Mouse (Mus musculus) forelimb bud, embryonic 11.5 days (tissue): ENCODE data around the gene Hdac9.

ENCODE experiments used
- DNase-seq: peaks from one replicate; pipeline ENCODE4 v3.0.0-alpha.2; 2012; ENCODE audit warnings: low read depth, low spot score

The Hdac9 gene

DNA sequence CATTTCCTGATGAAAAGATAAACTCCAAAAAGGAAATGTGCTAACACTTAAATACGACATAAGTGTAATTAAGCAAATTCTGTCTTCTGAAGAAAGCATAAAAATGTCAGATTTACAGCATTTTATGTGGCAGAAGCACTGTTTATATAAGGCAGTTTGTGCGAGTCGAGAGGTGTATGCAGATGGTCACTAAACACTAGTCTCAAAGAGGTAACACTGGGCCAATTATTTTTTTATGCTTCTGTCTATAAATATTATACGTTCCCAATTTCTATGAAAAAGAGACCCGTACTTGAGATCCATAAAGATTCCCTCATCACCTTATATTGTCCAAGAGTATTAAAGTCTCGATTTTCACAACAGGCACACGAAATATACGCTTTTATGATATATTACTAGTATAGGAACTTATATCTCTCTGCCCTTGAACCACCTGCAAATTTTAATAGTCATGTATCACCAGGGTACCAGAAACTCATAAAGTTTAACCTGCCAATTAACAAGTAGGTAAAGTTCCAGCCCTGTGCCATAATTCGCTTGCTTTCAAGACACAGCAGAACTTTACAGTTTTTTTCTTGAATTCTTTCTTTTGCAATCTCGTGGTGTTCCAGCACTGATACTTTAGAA is 322.6 kb downstream of the Hdac9 start:
- peak; percentile 54 for DNase-seq

DNA sequence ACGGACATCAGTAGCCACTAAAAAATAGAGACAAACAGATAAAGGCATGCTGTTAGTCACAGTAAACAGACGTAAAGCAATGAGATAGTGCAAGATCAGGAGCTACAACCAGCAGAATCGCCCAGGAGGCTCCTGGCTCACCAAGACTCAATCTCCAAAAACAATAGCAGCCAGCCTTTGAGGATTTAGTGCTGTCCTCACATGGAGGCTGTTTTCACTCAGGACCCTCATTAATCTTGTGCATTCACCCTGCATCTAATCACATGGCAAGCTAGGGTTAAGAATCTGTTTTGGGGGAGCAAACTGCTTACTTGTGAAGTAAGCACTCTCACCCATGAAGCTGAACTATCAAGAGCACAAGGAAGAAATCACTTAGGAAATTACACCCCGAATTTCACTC is 329.7 kb downstream of the Hdac9 start:
- DNase-seq = no peak

DNA sequence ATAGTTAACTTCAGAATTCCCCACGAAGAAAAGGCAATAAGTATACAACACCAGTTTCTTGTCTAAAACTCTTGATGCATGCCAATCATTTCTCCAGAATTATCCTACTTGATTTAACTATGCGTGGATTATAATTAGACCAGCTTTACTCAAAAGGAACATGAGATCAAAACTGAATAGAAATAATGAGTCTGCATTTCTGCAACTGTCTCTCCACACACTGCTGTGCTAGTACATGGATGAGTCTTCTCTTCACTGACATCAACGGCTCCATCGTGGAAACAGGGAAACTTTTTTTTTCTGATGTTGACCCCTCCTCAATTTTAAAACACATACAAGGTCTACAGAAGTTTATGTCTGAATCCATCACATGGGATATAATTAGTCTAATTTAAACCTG is 334.4 kb downstream of the Hdac9 start:
- DNase-seq = no peak

DNA sequence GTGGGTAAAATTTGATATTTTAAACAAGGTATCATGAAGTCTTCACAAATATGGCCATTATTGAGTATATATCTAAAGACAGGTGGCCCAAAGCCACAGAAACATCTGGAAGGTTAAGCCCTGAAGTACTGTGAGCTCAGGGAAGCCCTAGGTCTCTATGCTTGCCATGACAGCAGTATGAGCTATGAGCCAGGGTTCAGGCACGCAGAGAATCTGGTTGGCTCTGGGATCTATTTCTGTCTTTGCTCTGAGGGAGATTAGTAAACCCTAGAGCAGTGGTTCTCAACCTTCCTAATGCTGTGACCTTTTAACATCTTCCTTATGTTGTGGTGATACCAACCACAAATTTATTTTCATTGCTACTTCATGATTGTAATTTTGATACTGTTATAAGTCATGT is 337.7 kb downstream of the Hdac9 start:
- DNase-seq = no peak

DNA sequence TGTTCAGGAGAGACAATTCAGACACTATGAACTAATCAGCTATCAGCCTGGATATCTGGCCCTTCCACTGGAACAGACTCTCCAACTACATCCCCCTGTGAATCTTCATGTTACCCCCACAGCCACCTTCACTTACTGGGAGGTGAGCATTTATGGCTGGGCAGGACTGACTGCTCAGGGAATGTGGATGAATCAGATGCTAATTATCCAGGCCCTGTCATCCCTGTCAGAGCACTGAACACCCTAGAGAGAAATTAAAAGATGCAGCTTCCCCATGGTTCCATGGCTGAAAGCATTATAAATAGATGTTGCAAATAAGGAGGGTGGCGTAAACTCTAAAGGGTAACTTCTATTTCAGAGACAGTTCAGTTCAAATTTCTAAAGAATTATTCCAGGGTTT is 345.8 kb downstream of the Hdac9 start:
- DNase-seq = no peak

DNA sequence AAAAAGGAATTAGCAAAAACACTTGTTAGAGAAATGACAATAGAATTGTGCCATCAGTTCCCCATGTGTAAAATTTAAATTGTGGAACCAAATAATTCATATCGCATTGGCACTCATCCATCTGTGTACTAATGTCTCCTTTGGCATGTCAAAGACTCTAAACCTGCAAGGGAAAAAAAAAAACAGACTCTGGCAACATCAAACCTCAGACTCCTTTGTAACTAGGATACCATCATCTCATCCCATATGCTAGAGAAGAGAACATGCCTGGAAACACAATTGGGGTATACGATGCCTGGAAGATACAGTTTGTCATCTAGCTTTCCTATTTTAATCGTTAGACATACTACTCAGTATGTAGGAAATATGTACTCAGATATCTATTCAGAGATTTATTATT is 347.4 kb downstream of the Hdac9 start:
- DNase-seq = no peak

DNA sequence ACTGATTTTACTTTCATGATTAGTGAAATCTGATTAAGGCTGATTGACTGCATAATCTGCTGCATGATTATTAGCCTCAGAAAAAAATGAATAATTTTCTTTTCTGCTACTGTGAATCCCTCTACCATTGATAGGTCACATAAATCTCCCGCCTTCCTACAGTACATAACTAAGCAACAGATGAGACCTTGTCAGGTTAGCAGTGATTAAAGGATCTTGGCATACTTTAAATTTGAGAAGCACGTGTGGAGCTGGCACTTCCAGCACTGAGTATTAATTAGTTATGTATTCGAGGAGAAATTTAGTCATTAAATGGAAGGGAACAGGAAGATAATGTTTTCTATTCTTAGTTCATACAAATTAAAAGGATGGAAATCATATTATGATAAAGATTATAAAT is 347.8 kb downstream of the Hdac9 start:
- DNase-seq = no peak

DNA sequence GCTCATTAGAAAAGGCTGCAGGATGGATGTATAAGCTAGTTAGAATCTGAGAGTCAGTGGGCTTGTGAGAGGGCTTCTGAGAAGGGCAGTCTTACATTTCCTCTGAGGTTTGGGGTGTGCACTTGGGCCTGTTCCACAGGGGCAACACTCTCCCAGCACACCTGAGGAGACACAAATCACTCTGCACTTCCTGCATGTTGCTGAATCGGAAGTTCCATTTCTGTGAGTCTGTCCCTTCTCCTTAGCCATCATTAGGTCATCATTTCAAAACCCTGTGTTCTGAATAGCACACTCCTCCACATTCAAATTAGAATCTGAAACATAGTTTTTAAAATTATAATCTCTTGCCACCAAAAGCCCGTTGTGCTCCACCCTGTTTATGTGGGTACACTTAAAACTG is 354.6 kb downstream of the Hdac9 start:
- no peak for DNase-seq

DNA sequence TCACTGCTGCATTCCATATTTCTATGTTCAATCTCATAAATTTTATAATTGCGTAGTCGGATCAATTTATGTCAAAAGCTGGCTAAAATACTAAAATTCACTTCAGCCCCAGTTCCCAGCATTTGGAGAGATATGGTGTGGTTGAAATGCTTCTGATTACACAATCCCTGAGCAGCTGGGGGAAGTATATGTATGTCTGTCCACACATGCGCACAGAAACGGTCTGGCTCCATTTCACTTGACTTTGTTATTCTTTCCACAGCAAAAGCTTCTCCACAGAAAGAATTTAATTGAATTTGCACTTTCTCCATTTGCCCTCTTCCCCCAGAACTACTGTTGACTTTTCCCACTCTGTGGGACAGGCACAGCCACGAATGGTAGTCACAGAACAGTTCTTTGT is 357.9 kb downstream of the Hdac9 start:
- no peak for DNase-seq

DNA sequence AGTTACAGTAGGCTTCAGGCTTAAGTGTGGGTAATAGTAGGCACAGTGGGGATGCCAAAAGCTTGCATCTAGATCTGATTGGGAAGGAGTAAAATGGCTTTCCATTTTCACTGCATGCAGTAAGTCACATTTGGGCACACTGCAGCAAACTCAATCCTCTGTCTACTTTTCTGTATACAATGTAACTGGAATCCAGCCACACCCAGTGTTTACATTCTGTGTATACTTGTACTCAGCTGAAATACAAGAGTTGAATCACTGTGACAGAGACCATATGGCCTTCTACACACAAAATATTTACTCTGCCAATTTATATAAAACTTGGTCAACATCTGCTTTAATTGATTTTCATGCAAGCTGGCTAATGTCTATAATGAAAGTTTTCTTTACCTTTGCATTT is 362.1 kb downstream of the Hdac9 start:
- DNase-seq = no peak

DNA sequence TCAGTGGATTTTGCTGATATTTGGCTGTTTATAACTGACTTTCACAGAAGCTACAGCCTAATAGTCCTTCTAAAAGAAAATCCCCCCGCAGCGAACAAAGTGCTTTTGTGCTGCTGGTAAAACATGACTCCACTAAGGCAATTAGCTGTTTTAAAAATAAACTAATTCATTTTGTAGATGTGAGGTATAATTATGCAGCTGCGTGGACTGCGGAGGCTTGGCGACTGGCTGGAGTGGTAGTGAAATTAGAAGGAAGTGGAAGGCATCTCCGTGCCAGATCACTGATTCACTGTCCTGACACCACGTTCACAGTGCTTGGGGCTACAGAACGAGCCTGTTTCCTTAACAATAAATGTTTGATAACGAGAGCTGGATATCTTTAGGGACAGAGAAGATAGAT is 366.6 kb downstream of the Hdac9 start:
- DNase-seq = no peak

DNA sequence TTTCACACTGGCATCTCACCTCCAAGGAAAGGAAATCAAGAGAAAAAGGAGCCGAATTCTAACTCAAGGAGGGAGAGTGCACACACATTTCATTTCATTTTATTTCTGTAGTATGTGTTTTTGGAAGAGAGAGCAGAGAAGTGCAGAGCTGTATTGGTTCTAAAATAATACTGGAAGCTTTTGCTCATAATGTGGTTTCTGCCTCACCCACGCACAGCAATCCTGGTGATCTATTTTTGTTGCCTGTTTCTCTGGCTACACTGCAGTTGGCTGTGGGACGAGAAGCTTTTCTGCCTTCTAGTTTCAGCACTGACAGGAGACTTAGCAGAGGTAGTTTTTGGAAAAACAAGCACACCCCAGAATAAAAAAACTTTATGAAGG is 387.7 kb downstream of the Hdac9 start:
- no peak for DNase-seq

DNA sequence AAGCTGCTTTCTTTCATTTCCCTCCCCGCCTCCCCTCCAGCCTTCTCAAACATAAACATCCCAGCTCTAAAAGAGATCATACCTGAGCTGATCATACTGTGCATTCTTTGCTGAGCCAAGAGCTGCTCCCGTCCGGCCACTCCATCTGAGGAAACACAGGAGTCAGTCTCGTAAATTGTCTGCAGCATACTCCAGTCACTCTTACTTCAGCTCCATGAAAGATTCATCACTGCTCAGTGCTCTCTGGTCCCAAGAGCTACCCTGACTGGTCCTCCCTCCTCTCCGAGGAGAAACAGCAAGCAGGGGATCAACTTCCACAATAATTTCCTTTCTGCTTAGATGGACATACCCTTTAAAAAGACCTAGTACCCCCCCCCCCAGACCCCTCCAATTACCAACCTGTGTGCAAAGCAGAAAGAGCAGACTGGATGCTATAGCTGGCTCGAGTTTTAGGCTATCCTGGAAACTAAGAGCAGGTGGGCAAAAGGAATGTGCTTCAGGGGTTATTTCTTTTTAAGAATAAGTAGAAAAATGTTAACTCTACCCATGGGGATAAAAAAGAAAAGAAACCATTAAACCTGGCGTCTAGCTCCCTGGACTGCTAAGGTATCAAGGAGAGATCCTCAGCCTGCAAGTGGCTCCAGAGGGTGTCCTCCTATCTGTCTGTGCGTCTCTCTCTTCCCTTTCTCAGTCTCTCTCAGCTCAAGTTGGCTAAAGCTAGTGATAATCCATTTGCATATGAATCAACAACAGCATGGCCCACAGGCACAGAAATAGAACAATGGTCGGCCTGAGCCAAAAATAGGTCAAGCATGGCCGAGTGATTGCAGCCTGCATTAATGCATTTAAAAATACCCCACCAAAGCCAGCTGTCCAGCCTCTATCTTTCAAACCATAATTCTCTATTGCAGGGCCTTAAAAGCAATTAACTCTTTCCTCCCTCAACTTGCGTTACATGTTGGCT is 388.4 kb downstream of the Hdac9 start:
- DNase-seq = no peak

DNA sequence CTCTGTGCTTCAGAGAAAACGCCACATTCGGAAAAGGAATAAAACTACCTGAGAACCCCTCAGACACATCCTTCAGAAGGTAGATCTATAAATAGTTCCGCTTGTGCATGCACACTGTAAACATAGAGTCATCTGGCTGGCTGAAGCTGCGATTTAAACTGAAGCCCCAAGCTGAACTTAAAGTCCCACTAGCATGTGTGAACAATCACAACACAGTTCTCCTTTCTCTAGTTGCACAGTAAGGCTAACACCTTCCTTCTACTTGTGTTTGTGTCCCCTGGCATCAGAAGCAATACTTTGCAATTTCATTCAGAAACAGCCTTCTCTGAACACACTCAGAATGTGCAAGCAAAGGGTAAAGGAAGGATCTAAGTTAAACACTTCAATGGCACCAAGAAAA is 389.1 kb downstream of the Hdac9 start:
- no peak for DNase-seq

DNA sequence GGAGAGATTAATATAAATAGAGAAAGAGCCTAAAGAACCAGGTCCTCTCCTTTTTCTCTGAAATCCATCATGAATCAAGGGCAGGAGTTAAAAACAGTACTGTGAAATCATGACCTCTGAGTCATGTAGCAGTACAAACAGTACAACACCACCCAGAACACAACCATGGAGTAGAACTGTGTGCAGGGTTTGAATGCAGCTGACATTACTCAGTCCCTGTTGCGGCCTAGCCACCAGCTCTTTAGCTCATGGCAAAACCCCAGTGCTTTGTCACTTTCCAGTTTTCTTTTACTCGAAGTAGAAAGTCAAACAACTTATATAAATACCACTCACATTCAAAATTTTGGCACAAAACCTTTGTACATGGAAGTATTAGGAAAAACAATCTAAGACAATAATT is 395.4 kb downstream of the Hdac9 start:
- no peak for DNase-seq

DNA sequence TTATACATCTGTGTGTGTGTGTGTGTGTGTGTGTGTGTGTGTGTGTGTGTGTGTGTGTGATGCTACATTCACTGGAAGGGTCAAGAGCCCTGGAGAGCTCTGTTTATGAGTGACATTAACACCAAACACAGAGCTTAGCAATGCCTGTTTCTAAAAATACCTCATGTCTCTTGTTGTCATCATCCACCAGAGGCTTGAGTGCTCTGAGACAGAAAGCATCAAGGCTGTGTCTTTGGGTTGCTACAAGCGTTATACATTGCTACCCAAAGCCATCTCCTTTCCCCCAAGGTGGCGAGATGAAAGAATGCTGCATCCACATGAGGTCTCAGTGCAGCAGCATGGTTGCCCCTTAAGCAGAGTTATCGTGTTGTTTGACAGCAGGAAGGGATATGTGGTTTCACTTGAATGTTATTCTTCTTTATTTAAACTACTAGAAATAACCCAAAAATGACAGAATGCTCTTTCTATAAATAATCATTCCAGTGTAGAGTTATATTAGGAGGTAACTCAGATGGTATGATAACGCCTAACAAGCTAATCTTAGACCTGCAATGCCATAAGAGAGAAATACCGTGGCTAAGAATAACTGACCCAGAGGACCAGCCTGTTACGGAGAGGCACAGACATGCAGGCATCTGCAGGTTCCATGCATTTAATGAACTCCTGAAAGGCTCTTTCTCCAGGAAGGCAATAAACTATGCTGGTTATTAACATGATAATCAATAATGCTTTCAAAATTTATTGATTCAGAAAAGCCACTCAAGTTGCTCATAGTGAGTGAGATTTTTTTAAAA is 399.9 kb downstream of the Hdac9 start:
- no peak for DNase-seq

DNA sequence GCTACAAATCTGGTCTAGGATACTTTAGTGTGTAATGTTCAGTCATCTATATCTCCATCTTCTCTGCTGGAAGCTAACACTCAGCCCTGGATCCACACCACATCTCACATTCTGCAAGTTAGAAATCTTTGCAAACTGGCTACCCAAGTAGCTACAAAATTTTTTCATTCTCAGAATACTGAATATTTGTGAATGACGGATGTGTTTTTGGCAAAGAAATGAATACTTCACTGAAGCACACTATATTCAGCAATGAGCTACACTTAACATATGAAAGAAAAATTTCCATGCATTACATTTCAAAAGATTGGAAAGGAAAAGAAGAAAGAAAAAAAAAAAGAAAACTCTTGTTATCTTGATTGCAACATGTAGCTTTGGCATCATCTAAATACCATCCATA is 410.6 kb downstream of the Hdac9 start:
- no peak for DNase-seq

DNA sequence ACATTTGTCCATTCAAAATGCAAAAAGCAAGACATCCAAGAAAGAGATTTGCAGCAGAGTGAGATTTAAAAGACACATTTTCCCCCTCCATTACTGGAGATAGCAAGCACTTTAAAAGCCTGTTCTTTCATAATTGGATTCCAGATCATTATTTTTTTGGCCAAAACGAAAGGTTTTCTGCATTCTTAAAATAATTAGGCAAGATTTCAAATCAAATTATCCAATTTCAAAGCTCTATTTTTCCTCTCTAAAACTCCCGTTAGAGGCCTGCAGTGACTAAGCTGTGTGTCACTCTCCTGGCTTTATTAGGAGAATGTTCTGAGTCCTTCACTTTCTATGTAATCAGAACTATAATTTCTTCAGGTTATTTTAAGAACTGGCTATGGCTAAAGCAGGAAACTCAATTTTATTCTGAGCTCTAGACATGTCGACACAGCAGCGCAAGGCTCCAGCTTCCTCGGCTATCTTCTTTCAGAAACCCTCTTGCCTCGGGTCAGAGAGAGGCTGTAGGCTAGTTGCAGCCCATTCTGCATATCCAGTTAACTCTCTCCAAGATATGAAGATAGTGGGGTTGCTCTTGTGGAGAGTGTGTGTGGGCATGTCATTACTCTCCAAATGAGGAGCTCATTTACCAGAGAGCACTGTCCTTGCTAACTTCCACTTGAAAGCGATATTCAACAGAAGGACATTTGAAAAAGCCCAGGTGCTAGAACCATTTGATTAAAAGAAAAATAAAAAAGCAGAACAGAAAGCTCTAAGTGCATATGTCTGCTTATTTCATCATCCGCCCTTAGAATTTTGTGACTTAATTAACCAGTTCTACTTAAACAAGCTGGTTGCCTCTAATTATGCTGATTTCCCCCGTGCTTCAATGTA is 417.9 kb downstream of the Hdac9 start:
- DNase-seq = no peak

DNA sequence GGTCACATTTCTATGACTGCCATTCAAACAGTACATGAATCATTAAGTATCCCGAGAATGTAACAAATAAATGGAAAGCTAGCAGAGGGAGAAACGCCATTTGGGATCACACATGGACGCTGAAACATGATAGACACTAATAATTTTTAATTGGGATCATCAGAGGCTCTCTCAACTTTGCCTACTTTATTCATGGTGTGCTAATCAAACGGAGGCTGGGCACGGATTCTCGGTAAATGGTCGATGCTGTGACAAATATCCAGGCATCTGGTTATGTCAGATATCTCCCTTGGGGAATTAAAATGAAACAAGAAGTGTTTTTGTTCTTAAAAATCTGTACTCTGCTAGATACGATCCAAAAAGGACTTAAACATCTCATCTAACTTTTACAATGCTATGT is 418.6 kb downstream of the Hdac9 start:
- DNase-seq = no peak

DNA sequence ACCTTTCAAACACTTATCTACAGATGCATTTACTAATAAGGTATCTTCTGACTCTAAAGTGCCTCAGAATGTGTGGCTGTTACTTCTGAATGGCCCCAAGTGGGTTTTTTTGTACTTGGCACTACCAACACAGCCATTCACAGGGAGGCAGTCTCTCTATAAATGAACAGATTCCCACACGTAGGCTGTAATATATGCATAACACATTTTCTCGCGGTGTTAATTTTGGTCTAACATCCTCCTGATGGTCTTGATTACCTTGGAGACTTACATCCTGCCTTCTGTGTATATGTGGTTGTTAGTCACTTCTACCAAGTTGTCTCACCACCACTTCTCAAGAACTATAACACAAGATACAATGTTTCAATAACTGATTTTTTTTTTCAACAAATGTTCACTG is 419.2 kb downstream of the Hdac9 start:
- DNase-seq = no peak

DNA sequence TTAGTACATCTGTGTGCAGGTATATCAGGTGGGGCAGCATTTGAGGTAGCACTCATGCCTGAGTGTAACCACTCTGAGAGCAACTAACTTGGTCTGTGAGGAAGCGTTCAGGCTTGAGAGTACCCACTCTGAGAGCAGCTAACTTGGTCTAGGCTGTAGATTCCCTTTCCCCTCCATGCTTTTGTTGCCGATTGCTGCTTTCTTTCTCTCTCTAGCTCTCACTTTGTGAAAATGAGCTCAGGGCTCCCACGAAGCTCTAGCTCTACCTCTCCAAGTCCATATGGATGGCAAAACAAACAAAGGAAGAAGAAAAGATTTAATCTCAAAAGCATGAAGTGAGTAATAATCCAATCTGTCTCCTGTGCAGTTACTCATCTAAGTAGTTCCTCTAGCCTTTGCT is 421.0 kb downstream of the Hdac9 start:
- no peak for DNase-seq

DNA sequence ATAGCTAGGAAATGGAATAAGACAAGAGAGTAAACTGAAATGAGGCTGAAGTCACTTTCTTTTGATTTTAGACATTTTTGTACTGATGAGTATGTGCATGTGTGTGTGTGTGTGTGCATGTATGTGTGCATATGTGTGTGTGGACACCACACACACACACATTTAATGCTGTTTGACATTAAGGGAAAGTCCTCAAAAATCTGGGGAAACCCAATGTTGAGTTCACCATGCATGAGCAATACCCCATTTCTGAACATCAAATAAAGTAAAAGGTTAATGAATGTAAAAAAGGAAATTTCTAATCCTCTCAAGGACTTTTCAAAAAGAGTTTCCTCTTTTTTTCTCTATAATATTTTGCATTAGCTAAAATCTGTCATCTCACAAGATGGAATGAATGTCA is 427.3 kb downstream of the Hdac9 start:
- no peak for DNase-seq
